Mouse (Mus musculus): Measurements from ENCODE around the gene Slit3. TPM values are rescaled to one million over a fixed set of nuclear protein-coding genes. Genes with fewer than 3 reads are reported as not detected.

Slit3 gene
- polyA plus RNA-seq, 1 experiment from 2014 or later = 7.4 TPM

GRCm38 (mm10) chr11:35527816-35528462 is 406.9 kb downstream of the Slit3 start:
- peak; percentile 57 for DNase-seq (ENCODE audit: low spot score)
- H3K4me1 ChIP-seq (replicated peaks; ENCODE audit: control insufficient read depth, insufficient read depth, low read length) = peaks cover 23% of the 10 kb centered on the region
- no peak overlapping the region for H3K4me3 ChIP-seq (ENCODE audit: low read depth, low read length)
- ATAC-seq (replicated peaks; ENCODE audit: low FRiP score) = peak; percentile 74
- H3K36me3 ChIP-seq (ENCODE audit: control insufficient read depth, insufficient read depth, low read length) = no peaks in the 10 kb centered on the region
- WGBS = 24% methylated on average over 7 of the region's 7 CpGs
- H3K27ac ChIP-seq (ENCODE audit: low read depth, low read length) = peak overlapping the region; percentile 47; the same call in 1 of the 2 replicates
- H3K9ac ChIP-seq (ENCODE audit: low read length) = no peak overlapping the region
- no peak overlapping the region; the same call in 1 of the 2 replicates for H3K4me2 ChIP-seq (ENCODE audit: low read depth, low read length, severe bottlenecking)
- H3K27me3 ChIP-seq (ENCODE audit: control insufficient read depth, insufficient read depth, low read length) = no peaks in the 10 kb centered on the region
- no peaks in the 10 kb centered on the region for H3K9me3 ChIP-seq (ENCODE audit: control insufficient read depth, low read length)

GRCm38 (mm10) chr11:35535027-35535426 is 414.0 kb downstream of the Slit3 start:
- ATAC-seq (replicated peaks; ENCODE audit: low FRiP score) (no peak), DNase-seq (ENCODE audit: low spot score) (no peak)
- Histone ChIP-seq H3K9ac (ENCODE audit: low read length) (no peak overlapping the region), H3K9me3 (ENCODE audit: control insufficient read depth, low read length) (no peaks in the 10 kb centered on the region), H3K36me3 (ENCODE audit: control insufficient read depth, insufficient read depth, low read length) (no peaks in the 10 kb centered on the region), H3K27me3 (ENCODE audit: control insufficient read depth, insufficient read depth, low read length) (no peaks in the 10 kb centered on the region; the same call in 1 of the 2 replicates), H3K27ac (ENCODE audit: low read depth, low read length) (no peak overlapping the region), H3K4me1 (replicated peaks; ENCODE audit: control insufficient read depth, insufficient read depth, low read length) (peaks cover 9% of the 10 kb centered on the region; the same call in 1 of the 2 replicates), H3K4me3 (ENCODE audit: low read depth, low read length) (no peak overlapping the region), H3K4me2 (ENCODE audit: low read depth, low read length, severe bottlenecking) (no peak overlapping the region)
- WGBS = 79% methylated on average over 6 of the region's 6 CpGs

- Histone ChIP-seq H3K9ac (ENCODE audit: low read length) (no peak overlapping the region), H3K9me3 (ENCODE audit: control insufficient read depth, low read length) (no peaks in the 10 kb centered on the region), H3K27ac (ENCODE audit: low read depth, low read length) (no peak overlapping the region), H3K4me2 (ENCODE audit: low read depth, low read length, severe bottlenecking) (no peak overlapping the region), H3K4me1 (replicated peaks; ENCODE audit: control insufficient read depth, insufficient read depth, low read length) (peaks cover 9% of the 10 kb centered on the region; the same call in 1 of the 2 replicates), H3K4me3 (ENCODE audit: low read depth, low read length) (no peak overlapping the region), H3K27me3 (ENCODE audit: control insufficient read depth, insufficient read depth, low read length) (no peaks in the 10 kb centered on the region; the same call in none of the 2 replicates), H3K36me3 (ENCODE audit: control insufficient read depth, insufficient read depth, low read length) (no peaks in the 10 kb centered on the region)
- 51% methylated on average over 18 of the region's 18 CpGs for WGBS
- DNase-seq (ENCODE audit: low spot score) (no peak), ATAC-seq (replicated peaks; ENCODE audit: low FRiP score) (peak; percentile 76)
Measured at GRCm38 (mm10) chr11:35537128-35538088, 416.4 kb downstream of the Slit3 start.

- peaks cover 3% of the 10 kb centered on the region; the same call in 1 of the 2 replicates for H3K4me1 ChIP-seq (replicated peaks; ENCODE audit: control insufficient read depth, insufficient read depth, low read length)
- 91% methylated on average over 10 of the region's 10 CpGs for WGBS
Measured at GRCm38 (mm10) chr11:35542731-35543130, 421.7 kb downstream of the Slit3 start.

GRCm38 (mm10) chr11:35544112-35545064 is 423.4 kb downstream of the Slit3 start:
- Histone ChIP-seq H3K9me3 (ENCODE audit: control insufficient read depth, low read length) (no peaks in the 10 kb centered on the region), H3K4me2 (ENCODE audit: low read depth, low read length, severe bottlenecking) (no peak overlapping the region), H3K36me3 (ENCODE audit: control insufficient read depth, insufficient read depth, low read length) (no peaks in the 10 kb centered on the region), H3K9ac (ENCODE audit: low read length) (no peak overlapping the region), H3K4me1 (replicated peaks; ENCODE audit: control insufficient read depth, insufficient read depth, low read length) (no peaks in the 10 kb centered on the region; the same call in 1 of the 2 replicates), H3K27ac (ENCODE audit: low read depth, low read length) (no peak overlapping the region), H3K4me3 (ENCODE audit: low read depth, low read length) (no peak overlapping the region), H3K27me3 (ENCODE audit: control insufficient read depth, insufficient read depth, low read length) (peaks cover 22% of the 10 kb centered on the region)
- ATAC-seq (replicated peaks; ENCODE audit: low FRiP score) (no peak), DNase-seq (ENCODE audit: low spot score) (no peak)
- WGBS = 45% methylated on average over 31 of the region's 31 CpGs

More at GRCm38 (mm10) chr11:35542731-35543130, 421.7 kb downstream of the Slit3 start:
- ATAC-seq (replicated peaks; ENCODE audit: low FRiP score) = no peak
- DNase-seq (ENCODE audit: low spot score) = peak; percentile 30
- peaks cover 22% of the 10 kb centered on the region for H3K27me3 ChIP-seq (ENCODE audit: control insufficient read depth, insufficient read depth, low read length)
- no peak overlapping the region for H3K4me2 ChIP-seq (ENCODE audit: low read depth, low read length, severe bottlenecking)
- no peak overlapping the region for H3K4me3 ChIP-seq (ENCODE audit: low read depth, low read length)
- H3K9me3 ChIP-seq (ENCODE audit: control insufficient read depth, low read length) = no peaks in the 10 kb centered on the region
- no peak overlapping the region for H3K9ac ChIP-seq (ENCODE audit: low read length)
- H3K36me3 ChIP-seq (ENCODE audit: control insufficient read depth, insufficient read depth, low read length) = no peaks in the 10 kb centered on the region
- no peak overlapping the region for H3K27ac ChIP-seq (ENCODE audit: low read depth, low read length)

GRCm38 (mm10) chr11:35546081-35546822 is 425.2 kb downstream of the Slit3 start:
- no peak overlapping the region for H3K9ac ChIP-seq (ENCODE audit: low read length)
- no peak for ATAC-seq (replicated peaks; ENCODE audit: low FRiP score)
- no peak overlapping the region for H3K27ac ChIP-seq (ENCODE audit: low read depth, low read length)
- no peak overlapping the region for H3K4me3 ChIP-seq (ENCODE audit: low read depth, low read length)
- DNase-seq (ENCODE audit: low spot score) = no peak
- H3K27me3 ChIP-seq (ENCODE audit: control insufficient read depth, insufficient read depth, low read length) = peaks cover 22% of the 10 kb centered on the region
- H3K4me2 ChIP-seq (ENCODE audit: low read depth, low read length, severe bottlenecking) = no peak overlapping the region
- H3K36me3 ChIP-seq (ENCODE audit: control insufficient read depth, insufficient read depth, low read length) = no peaks in the 10 kb centered on the region
- no peaks in the 10 kb centered on the region for H3K4me1 ChIP-seq (replicated peaks; ENCODE audit: control insufficient read depth, insufficient read depth, low read length)
- H3K9me3 ChIP-seq (ENCODE audit: control insufficient read depth, low read length) = no peaks in the 10 kb centered on the region
- 64% methylated on average over 7 of the region's 7 CpGs for WGBS

- Histone ChIP-seq H3K9me3 (ENCODE audit: control insufficient read depth, low read length) (no peaks in the 10 kb centered on the region), H3K4me1 (replicated peaks; ENCODE audit: control insufficient read depth, insufficient read depth, low read length) (no peaks in the 10 kb centered on the region), H3K27ac (ENCODE audit: low read depth, low read length) (no peak overlapping the region), H3K36me3 (ENCODE audit: control insufficient read depth, insufficient read depth, low read length) (no peaks in the 10 kb centered on the region), H3K27me3 (ENCODE audit: control insufficient read depth, insufficient read depth, low read length) (peaks cover 12% of the 10 kb centered on the region), H3K4me3 (ENCODE audit: low read depth, low read length) (no peak overlapping the region), H3K9ac (ENCODE audit: low read length) (no peak overlapping the region), H3K4me2 (ENCODE audit: low read depth, low read length, severe bottlenecking) (no peak overlapping the region)
- 96% methylated on average over 9 of the region's 9 CpGs for WGBS
- DNase-seq (ENCODE audit: low spot score) (no peak), ATAC-seq (replicated peaks; ENCODE audit: low FRiP score) (no peak)
Measured at GRCm38 (mm10) chr11:35550036-35550435, 429.0 kb downstream of the Slit3 start.
